Mouse (Mus musculus) embryo, embryonic 9.5 days (tissue): Measurements from ENCODE around the gene Gm17622.

Experiments used
- DNase-seq: peaks from one replicate; pipeline ENCODE4 v3.0.0-alpha.2; 2017; ENCODE audit errors: extremely low spot score

Gene Gm17622

DNA sequence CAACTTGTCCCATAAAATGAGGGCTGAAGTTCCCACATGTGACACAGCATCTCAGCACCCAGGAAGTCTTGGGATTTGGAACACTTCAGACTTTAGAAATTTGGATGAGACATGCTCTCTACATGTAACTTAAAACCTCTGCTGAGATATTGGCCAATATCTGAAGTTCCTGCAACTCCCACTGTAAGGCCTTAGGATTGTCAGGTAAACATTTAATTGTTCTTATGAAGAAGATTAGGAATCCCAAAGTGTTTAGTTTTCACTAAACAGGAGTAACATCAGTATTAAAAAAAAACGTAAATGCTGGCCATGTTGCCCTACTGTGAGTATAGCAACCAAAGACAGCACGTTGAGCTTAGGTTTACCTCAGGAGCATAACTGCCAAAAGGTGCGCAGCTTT, at the start of gene Gm17622:
TSS of gene Gm17622 (plus strand) at position 301 of the 400 bp plus-strand sequence.
- no peak for DNase-seq

DNA sequence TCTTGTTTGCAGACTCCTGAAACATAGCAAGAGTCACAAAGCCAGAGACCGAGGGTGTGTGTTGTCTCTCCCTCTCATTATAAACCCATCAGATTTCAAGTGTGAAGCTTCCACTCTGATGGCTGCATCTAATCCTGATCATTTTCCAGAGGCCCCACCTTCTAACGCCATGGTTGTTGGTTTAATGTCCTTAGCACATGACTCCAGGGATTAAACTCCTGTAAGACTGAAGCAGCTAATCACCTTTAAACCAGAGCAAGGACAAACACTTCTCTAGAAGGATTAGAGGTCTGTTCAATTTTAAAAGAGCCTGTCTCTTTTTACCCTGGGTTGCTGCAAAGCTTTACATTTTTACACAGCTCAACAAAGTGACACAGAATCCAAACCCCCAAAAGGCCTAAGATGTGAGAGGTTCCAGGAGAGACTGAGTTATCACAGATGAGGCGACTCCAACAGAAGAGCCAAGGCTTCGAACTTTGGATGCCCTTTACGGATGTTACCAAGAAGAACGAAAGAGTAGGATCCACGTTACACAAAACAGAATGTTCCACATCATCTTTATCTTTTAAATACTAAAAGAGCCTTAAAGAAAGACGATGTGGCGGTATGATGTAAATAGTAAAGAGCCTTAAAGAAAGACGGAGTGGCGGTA, 40.2 kb upstream of the Gm17622 start:
- DNase-seq, result no peak

DNA sequence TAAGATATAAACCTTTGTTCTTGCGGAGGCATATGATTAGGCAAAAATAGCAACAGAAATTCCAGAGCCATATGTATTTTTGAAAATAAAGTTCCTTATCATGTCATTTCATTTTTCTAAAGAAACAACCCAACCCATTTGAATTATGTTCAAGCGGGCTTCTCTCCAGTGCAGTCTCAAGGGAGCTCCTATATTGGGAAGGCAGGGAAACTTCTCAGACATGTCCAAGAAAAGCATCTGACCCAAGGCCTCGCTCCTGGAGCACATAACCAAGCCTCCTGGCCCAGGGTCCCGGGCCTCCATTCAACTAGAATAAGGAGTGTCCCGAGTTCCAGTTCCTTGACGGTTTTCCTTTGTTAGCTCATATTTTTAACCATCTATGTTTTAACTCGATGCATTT, 39.7 kb upstream of the Gm17622 start:
- DNase-seq, result no peak

DNA sequence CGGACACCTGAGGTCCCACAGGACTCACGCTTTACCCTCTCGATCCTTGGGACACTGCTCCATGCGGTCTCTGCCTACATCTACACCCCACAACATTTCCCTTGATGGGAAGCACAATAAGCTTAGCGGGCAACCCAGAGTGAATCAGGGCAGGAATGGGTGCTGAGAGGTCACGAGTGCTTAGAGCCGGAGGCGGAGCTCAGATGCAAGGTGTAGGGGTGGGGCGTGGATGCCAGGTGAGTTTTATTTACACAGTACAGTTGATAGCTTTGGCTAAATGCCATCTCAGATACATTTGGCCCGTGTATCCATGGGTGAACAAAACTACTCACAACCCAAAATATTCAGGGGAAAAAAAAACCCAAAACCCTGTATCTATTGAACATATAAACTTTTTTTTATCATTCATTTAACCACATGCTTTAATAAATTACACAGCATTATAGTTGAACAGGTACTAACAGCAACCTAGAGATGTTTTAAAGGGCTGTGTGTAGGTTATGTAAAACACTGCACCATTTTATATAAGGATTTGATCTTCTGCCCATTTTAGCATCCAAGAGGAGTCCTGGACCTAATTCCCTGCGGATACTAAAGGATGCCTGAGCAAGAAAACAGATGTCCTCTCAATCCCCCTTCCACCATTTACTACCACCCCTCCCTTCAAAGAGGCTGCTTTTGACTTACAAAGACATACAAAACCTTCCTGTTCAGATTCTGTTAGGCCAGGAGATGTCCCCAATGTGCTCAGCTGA, 39.0 kb upstream of the Gm17622 start:
- no peak for DNase-seq

DNA sequence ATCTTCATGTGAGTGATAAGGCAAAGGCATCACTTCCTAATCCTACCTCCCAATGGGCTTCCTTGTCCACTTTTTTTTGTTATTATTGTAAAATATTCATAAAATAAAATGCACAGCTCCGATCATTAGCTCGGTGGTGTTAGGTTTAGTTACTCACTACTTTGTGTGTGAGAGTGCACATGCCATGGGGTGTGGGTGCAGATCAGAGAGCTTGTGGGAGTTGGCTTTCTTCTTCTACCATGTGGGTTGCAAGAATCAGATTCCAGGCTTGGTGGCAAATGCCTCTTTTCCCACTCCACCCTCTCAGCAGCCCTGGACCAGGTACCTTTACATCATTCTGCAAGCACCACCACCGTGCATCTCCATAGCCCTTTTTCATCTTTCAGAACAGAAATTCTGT, 37.9 kb upstream of the Gm17622 start:
- DNase-seq, result no peak

DNA sequence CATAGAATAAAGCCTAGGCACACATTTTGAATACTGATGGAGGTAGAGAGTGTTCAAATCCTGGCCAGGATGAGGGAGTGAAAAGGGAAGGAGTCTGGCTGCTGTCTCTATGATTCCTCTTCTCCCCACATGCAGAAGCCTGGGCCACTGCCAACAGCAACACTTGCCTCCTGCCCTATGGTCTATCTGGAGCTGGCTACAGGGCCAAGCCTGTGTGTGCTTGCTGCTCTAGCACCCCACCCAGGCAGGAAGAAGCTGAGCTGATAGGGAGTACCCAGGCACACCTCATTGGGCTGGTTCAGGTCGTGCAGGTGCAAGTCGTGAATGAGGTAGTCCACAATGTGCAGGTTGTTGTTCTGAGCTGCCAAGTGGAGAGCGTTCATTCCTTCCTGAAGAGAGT, 36.2 kb upstream of the Gm17622 start:
- no peak for DNase-seq

DNA sequence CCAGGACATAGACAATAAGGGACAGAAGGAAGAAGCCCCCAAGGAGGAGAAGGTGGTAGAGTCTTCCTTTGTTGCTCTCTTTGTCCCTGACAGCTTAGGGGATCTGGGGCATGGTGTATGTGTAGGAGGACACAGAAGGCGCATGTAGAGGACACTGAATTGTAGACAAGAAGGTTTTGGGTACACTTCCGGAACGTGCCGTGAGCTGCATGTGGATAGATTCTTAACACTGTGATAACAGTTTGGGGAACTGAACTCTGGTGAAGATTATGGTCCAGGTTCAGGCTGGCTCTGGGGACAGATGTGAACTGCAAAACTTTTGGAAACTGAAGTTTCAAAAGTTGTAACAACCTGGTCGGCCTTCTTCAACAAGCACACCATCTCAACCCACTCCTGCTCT, 33.0 kb upstream of the Gm17622 start:
- DNase-seq, result no peak

DNA sequence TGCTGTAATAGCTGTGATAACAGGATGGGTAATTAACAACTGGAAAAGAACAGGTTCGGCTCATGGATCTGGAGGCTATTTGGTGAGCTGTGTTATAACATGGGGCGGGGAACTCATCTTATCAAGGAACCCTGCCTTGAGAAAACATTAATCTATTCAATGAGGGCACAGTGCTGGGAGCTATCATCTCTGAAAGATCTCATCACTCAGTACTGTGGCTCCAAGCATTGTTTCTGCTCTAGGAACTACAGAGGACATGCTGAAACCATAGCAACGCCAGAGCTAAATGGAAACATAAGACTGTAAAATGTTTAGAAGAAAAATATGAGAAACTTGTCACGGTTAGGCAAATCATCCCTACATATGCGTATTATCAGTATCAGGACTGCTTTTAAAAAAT, 32.5 kb upstream of the Gm17622 start:
- no peak for DNase-seq

DNA sequence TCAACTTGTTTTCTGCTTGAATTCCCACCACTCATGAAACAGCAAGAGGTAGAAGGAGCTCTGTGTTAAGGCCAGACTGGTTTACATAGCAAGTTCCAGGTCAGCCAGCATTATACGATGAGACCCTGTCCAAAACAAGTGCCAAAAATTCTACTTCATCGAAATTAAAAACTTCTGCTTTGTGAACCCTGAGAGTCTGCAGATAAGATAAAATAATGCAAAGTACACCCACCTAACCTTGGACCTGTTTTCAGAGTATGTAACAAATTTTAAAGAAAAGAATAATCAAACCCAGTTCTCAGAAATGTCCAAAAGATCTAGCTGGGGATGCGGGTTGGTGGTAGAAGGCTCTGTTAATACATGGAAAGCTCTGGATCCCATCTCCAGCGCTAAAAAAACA, 31.9 kb upstream of the Gm17622 start:
- DNase-seq, result no peak

DNA sequence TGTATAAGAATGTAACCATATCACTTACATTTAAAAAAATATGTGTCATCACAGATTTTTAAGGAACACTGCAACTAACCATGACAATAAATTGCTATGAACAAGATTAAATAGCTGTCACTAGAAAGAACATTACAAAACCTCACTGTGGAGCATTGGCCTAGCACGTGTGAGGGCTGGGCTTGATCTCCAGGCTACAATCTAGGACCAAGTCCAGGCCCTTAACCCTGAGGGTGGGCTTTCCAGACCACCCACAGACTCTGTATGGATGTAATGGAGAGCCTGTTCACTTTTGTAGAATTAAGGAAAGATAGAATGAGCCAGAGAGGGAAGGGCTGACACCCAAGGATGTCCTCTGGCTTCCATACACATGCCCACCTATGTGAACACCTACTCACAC, 27.9 kb upstream of the Gm17622 start:
- no peak for DNase-seq

DNA sequence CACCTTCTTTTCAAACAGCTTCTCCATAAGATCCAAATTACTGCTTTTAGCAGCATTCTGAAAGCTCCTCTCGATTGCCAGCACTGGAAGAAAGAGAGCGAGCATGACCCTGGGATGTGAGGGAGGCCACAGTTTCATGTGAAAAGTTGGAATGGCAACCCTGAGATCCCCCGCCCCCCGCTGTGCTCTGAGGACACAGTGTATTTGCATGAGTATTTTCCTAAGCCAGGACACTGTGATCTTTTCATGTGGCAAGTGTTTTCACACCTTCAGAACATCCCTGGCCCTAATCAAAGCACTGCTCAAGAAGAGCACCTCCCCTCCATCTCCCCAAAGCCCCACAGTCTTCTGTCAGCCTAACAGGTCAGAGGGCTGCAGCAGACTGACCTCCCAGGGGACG, 25.2 kb upstream of the Gm17622 start:
- DNase-seq, result no peak

DNA sequence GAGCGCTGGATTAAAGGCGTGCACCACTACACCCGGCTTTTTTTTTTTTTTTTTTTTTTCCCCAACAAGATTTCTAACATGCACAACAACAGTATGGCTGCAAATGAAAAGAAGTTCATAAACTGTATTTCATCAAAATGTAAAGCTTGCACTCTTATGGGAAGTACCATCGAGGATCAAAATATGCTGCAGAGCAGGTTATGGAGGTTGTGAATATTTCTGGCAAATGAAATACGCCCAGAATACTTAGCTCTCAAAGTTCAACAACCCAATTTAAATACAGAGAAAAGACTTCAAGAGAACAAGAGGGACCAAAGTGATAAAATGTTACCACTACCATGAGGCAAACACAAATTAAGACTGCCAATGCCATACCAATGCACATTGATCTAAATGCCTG, 21.9 kb upstream of the Gm17622 start:
- no peak for DNase-seq

DNA sequence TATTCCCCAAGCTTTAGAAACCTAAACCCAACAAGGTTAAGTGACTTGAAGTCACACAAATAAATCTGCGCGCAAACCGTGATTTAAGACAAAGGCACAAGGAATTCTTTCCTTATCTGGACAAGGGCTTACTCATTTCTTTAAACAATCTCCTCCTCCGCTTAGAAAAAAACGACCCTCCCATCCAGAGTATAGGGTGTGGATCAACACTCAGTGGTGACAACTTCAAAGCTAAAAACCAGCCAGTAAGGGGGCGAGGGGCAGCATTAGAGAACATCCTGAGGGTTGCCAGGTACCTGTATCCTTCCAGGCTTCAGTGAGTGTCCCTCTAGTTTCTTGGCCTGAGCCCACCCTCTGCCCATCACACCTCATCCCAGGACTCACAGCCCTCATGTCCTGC, 20.0 kb upstream of the Gm17622 start:
- DNase-seq, result no peak

DNA sequence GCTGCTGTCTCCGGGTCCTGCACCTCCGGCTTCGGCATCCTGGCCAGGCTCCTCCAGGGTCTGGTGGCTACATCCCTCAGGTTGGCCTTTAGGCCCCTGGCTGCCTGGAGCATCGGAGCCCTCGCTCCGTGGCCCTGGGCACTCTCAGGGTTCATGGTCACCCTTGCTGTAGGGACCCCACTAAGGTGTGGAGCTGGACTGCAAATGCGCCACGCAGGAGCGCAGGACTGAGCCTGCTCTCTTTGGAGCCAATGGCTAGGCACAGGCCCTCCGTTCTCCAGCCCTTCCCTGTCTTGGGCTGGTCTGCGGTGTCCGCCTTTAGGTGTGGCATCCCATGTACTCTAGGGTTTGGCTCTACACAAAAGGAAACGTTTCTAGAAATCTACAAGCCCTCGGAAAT, 19.6 kb upstream of the Gm17622 start, which contains the start of gene Ankdd1b:
TSS of gene Ankdd1b (minus strand) at position 242 of the 400 bp plus-strand sequence.
- no peak for DNase-seq

DNA sequence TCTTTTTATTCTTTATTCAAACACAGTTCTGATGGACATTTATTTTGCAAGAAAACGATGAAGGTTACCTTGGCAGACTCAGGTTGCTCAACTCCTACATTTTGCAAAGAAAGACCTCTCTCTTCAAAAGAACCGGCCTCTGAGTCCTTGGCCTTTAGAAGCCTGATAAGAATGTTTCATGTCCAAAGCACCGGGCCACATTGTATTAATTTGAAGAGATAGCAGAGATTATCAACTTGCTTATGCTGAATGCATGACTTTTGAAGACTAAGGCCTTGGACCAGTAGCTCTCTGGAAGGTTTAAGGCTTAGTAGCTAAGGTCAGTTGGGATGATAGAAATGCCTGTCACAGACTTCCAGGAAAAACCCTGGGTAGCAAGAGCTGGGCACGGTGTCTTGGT, 13.3 kb upstream of the Gm17622 start:
- DNase-seq, result no peak

DNA sequence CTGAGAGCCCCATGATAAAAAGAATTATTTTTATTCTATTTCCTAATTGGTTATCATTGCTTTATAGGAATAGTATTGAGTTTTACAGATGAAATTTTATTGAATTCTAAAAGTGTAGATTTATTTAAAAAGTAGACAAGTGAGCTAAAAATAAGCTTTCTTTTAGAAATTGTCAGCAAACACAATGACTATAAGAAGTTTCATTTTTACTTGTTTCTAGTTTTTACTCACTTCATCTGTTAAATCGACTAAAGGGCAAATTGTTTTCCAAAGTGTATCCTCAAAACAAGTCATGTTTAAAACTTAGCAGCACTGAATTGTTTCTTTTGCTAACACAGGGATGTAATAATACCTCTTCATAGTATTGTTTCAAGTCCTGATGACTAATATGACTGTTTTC, 11.5 kb upstream of the Gm17622 start:
- DNase-seq, result no peak

DNA sequence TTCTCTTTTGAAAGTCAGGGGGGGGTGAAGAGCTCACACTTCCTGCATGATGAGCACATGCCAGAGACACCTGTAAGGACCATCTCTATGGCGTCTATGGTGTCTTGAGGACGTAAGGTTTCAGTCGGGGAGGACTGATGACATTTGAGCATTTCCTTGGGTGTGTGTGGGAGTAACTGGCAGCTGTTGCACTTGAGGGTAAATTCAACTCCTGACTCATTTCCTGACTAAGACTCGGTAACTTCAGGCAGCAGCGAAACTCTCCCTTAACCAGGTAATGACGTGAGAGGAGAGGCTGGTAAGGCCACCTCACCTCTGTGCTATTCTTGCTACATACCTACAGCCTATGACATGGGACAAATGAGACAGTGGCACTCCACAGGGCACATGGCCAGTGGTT, 3.3 kb upstream of the Gm17622 start:
- DNase-seq, result no peak

DNA sequence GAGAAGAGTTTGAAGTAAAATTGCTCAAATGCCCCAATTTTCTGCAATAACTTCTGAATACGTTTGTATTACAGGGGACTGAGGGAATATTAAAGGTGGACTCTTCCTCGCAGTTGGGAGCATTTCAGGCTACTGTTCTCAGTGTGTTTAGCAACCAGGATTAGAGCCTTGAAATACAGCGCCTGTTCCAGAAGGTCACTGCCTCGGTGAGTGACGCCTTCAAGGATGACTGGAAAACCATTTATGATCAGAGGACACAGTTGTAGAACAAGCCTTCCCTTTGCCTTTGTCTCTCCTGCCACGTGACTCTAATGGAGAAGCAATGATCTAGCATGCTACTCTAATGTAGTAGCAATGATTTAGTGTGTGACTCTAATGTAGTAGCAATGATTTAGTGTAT, 2.6 kb upstream of the Gm17622 start:
- no peak for DNase-seq

DNA sequence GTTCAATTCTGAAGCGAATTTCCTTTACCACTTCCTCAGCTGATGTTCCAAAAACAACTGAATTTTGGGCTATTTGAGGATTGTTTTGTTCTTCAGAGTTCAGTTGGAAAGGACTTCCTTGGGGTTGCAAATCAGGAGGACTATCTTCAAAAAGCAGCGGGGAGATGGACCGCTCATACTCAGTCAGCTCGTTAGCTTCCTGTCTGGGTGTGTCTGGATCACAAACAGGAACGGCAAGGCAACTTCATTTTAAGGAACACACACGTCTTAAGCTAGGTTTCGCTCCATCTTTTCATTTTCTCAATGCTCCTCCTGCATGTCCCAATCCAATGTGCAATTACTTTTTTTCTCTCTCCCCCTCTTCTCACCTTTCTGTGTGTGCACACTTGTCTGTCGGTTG, 6.1 kb downstream of the Gm17622 start:
- DNase-seq, result no peak

DNA sequence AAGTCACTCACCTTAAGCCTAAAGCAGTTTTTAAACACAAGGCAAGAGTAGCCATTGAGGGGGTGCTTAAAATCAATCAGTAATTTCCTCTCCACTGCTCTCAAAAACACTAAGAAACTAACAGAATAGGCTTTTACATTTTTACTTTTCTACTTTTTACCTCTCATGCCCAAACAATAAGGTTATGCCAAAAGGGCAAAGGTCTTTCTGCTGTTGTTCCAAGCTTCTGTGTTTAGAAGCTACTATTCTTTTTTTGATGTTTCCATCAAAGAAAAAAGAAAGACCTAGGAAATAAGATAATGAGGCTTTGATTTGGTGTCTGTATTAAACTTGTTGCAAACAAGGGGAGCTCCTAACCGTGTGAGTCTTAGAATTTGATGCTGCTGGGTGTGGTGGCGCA, 9.4 kb downstream of the Gm17622 start:
- DNase-seq, result no peak

DNA sequence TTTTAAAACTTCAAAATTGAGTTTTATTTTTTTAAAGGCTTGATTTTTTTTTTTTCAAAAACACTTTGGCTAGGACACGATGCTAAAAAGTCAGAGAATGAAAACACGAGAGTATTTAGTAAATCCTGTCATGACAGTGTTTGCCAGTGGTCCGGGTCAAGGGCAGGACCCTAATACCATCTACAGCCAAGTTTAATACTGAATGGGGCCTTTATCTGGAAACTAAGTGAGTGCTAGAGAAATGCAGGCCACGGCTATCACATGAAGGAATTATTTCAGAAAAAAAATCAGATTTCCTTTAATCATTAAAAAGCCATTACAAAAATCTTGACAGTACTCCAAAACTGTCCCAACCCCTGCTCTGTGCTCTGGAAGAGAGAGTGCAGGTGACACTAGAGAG, 15.1 kb downstream of the Gm17622 start:
- no peak for DNase-seq

DNA sequence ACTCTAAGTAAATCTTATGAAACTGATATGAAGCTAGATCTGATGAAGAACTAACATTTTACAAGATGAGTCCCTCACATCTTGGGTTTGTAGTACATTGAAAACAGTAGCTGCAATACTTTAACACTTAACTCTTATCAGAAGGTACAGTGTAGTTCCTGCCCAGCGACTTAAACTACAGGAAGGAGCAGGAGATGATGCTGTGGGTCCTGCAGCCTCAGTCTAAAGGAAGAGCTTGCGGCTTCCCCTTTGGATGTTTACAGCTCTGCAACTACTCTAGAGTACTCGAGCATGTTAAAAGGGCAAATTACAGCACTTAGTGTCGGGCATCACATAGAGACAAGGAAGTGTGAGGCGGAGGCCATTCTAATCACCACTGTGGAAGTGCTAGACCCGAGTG, 15.8 kb downstream of the Gm17622 start:
- no peak for DNase-seq

DNA sequence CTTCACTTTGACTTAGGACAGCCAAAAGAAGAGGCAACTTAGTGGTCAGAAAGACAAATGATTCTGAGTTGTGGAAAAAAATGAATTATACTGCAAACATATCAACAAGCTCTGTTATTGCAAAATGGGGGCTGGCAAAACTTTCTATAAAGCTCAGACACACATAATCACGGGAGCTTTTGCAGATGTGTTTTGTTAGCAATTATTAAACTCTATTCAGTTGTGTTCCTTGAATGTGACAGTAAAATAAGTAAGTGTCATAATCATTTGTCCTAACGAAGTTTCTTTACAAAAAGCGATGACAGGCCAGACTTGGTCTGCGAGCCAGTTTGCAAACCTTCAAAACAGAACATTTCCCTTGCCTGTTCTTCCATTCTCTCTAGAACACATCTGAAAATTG, 17.0 kb downstream of the Gm17622 start:
- DNase-seq, result no peak

DNA sequence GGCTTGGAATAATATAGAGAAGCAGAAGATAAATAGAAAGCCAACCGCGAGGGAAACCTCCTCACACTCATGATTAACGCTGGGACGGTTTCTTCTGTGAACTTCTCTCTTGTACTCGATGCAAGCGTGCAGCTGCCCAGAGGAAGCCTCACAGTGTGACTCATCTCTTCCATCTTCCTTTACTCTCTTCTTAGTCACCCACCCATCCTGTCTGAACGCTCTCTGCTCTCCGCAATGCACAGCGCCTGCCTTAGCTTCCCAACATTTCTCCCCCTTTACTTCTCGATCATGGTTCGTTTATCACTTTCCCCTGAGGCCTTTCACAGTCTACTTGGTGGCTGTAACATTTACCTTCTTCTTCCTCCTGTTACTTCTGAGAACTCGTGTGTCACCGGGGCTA, 20.1 kb downstream of the Gm17622 start:
- no peak for DNase-seq
